Mouse (Mus musculus) bone marrow, adult 2 months (tissue): Measurements from ENCODE around the gene Gm2115. TPM values are rescaled to one million over a fixed set of nuclear protein-coding genes. Genes with fewer than 3 reads are reported as not detected.

Experiments
- H3K27ac ChIP-seq: fragments of 200-500 bp; 2 replicates; pipeline ENCODE4 v1.5.1; 2012; ENCODE audit warnings: low read depth, mild to moderate bottlenecking, control low read depth, inconsistent platforms, low read length; ENCODE audit not compliant: control insufficient read depth, poor library complexity, insufficient read depth
- H3K4me1 ChIP-seq: fragments of 200-500 bp; 2 replicates; pipeline ENCODE4 v1.6.1; 2011; ENCODE audit warnings: low read length; ENCODE audit not compliant: control insufficient read depth, insufficient read depth
- H3K4me3 ChIP-seq: fragments of 200-500 bp; replicated peaks from 2 replicates; pipeline ENCODE3; 2011; ENCODE audit warnings: mild to moderate bottlenecking, low read depth, low read length, control low read depth; ENCODE audit not compliant: control insufficient read depth
- CTCF ChIP-seq: fragments of 200-500 bp; IDR thresholded peaks from 2 replicates; pipeline ENCODE4 v1.5.1; 2011; ENCODE audit warnings: low read length, control low read depth; ENCODE audit not compliant: control insufficient read depth, insufficient read depth
- POLR2A ChIP-seq: fragments of 200-500 bp; IDR thresholded peaks from 2 replicates; pipeline ENCODE4 v1.6.1; 2011; ENCODE audit warnings: low read depth, mild to moderate bottlenecking, control low read depth, low read length, borderline replicate concordance; ENCODE audit not compliant: control insufficient read depth
- whole genome bisulfite sequencing: fragments of 180-500 bp; shearing (Covaris S2); methylation state at CpG from one replicate; pipeline ENCODE4 v1.1.7; 2018; 5-methylcytosine and 5-hydroxymethylcytosine counted together
- polyA plus RNA-seq: library from polyadenylated mRNA; stranded (reverse); fragments of >200 nt; gene quantifications from 2 replicates; pipeline ENCODE4 v1.2.4, GENCODE M21; 2011; ENCODE audit warnings: low replicate concordance; ENCODE audit not compliant: missing spikeins, insufficient read depth, insufficient read length

The Gm2115 gene
- polyA plus RNA-seq, 1 experiment: 2.3 TPM

DNA sequence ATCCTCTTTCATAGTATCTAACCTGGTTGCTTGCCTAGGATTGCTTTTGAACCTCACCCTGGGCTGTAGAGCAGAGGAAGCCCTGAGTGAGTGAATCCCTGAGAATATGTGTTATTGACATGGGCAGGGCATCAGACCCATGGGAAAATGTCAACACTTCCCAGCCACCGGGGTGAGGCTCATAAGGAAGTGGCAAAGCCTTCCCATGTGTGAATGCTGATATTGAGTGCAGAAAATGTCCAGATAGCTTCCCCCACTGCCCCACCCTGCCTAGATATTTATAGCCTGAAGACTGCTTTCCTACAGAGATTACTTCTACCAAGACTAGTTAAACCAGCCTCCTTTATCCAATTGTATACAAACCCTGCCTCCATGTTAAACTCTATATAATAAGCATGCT lies 4.0 kb downstream of the Gm2115 start:
- Histone ChIP-seq H3K27ac (no peak overlapping the region), H3K4me1 (no peaks in the 10 kb centered on the region), H3K4me3 (no peak overlapping the region)
- WGBS: 43% methylated on average over 1 of the region's 1 CpGs
- TF ChIP-seq POLR2A (no peak), CTCF (no peak)

DNA sequence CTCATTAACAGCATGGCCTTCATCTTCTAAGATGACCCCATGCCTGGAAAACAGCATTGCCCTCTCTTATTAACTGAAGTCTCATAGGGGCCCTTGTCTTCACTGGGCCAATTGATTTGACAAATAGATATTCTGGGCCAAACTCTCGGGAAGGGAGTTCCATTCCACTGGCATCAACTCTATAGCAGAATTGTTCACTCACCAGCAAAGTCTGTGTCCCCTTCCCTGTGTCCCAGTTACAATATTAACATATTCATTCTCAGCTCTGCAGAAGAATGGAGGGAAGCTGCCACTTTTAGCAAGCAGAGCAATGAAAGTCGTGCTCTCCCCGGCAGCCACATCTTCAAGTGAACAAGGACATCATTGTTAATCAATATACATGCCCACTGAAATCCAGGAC lies 5.9 kb downstream of the Gm2115 start:
- 69% methylated on average over 3 of the region's 3 CpGs for WGBS

DNA sequence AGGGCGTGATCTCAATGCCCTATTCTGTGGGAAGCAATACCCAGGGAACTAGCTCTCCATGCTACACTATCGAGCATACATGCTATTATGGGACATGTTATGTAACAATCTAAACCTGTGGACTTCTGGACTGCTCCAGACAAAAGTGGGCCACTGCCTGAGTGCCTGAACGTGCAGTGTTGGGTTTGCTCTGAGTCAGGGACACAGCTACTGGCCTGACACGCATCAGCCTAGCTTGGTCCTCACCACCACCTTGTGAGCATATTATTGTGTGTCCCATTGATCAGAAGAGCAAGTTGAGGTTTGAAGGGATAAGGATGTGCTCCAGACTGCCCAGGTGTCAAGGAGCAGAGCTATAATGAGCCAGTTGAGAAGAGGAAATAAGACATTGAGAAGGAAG lies 16.2 kb downstream of the Gm2115 start:
- Histone ChIP-seq H3K27ac (no peak overlapping the region), H3K4me3 (no peak overlapping the region), H3K4me1 (no peaks in the 10 kb centered on the region)
- WGBS: 59% methylated on average over 4 of the region's 4 CpGs
- TF ChIP-seq POLR2A: no peak
- TF ChIP-seq CTCF: no peak

More for the DNA sequence above, 5.9 kb downstream of the Gm2115 start:
- Histone ChIP-seq H3K4me3 (no peak overlapping the region), H3K27ac (no peak overlapping the region), H3K4me1 (no peaks in the 10 kb centered on the region)
- no peak for TF ChIP-seq POLR2A
- no peak for TF ChIP-seq CTCF

DNA sequence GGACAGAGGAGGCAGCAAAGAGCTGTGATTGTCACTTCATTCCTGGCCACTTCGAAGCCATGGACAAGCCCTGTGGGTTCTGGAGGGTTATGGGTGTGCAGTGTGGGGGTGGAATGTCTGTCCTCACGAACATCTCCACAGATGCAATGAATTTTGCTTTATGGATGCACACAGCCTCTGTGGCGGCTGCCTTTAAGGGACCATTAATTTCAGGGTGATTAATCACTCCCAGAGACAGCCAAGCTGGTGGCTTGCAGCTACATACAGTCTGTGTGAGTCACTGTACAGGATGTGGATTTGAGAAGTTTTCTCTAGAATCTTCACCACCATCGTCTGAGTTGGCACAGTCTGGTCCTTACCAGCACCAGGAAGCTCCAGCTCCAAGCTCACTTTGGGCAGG lies 17.9 kb downstream of the Gm2115 start:
- 32% methylated on average over 4 of the region's 4 CpGs for WGBS
- TF ChIP-seq CTCF (no peak), POLR2A (no peak)
- no peak overlapping the region for H3K27ac ChIP-seq

DNA sequence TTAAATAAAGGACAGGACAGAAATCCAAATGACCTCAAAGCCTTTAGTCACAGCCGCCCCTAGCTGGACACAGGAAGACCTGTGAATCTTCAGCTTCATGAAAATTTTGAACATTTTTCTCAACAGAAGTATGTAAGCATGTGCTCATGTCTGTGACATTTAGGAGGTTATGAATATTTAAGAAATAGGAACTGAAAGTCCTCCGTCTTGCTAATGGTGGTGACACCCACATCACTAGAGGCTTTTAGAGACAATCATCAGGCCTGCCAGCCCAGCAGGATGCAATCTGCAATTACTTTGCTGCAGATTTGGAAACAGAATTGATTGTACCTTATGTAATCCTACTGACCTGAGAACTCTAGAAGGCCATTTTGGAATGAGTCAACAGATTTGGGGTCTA lies 22.7 kb downstream of the Gm2115 start:
- Histone ChIP-seq H3K4me3 (no peak overlapping the region), H3K27ac (no peak overlapping the region), H3K4me1 (no peaks in the 10 kb centered on the region)
- 63% methylated on average over 2 of the region's 2 CpGs for WGBS
- TF ChIP-seq CTCF (no peak), POLR2A (no peak)

More for the DNA sequence above, 17.9 kb downstream of the Gm2115 start:
- no peaks in the 10 kb centered on the region for H3K4me1 ChIP-seq
- H3K4me3 ChIP-seq: no peak overlapping the region

- Histone ChIP-seq H3K27ac (no peak overlapping the region), H3K4me3 (no peak overlapping the region), H3K4me1 (no peaks in the 10 kb centered on the region)
- TF ChIP-seq CTCF (no peak), POLR2A (no peak)
- WGBS: 62% methylated on average over 3 of the region's 3 CpGs
These were observed 26.5 kb downstream of the Gm2115 start for GRCm38 (mm10) chr7:84555294-84555693.

GRCm38 (mm10) chr7:84557332-84557731 lies 28.6 kb downstream of the Gm2115 start:
- Histone ChIP-seq H3K4me3 (no peak overlapping the region), H3K4me1 (no peaks in the 10 kb centered on the region), H3K27ac (no peak overlapping the region)
- 76% methylated on average over 3 of the region's 3 CpGs for WGBS
- TF ChIP-seq CTCF (no peak), POLR2A (no peak)

DNA sequence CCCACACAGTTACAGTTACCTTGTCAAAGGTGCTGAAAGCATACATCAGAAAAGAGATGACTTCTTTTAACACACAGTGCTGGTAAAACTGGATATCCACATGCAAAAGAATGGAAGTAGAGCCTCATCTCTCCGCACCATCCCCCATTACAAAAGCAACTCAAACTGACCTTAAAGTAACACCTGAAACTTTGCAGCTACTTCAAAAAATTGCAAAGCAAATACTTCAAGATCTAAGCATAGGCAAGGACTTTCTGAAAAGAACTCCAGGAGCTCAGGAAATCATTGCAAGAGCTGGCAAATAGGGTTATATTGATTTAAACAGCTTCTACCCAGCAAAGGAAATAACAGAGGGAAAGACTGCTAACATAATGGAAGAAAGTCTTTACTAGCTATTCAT lies 31.7 kb downstream of the Gm2115 start:
- WGBS: 94% methylated on average over 1 of the region's 1 CpGs
- TF ChIP-seq CTCF: no peak
- no peak for TF ChIP-seq POLR2A
- Histone ChIP-seq H3K27ac (no peak overlapping the region), H3K4me1 (no peaks in the 10 kb centered on the region), H3K4me3 (no peak overlapping the region)

DNA sequence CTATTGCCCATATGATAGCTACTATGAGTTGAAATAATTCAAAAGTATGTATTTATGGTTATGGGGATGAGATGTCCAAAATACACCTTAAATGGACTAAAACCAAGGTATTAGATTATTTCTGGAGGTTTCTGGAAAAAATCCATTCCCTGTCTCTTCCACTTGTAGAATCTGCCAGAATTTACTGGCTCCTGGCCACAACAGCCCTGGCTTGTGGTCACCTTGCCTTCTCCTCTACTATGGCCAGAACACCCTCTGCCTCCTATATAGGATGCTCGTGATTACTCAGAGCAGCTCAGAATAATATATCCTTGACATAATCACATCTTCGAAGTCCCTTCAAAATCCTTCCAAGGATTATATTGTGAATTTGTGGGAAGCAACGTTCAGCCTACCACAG lies 35.5 kb downstream of the Gm2115 start:
- Histone ChIP-seq H3K4me1 (no peaks in the 10 kb centered on the region), H3K27ac (no peak overlapping the region), H3K4me3 (no peak overlapping the region)
- TF ChIP-seq CTCF (no peak), POLR2A (no peak)
- WGBS: 69% methylated on average over 3 of the region's 3 CpGs
